Mouse (Mus musculus) ES-Bruce4 (cell line): ENCODE measurements at regions not wholly inside any gene's neighbourhood (a gene's known extent, or its start where the extent isn't known, plus 50 kb on each side); places are given as distances from the start of the nearest gene placed in this dataset.

Experiments used
- CTCF ChIP-seq: IDR thresholded peaks from one replicate; pipeline ENCODE4 v1.8.1; 2011; ENCODE audit warnings: low read depth, low read length
- EP300 ChIP-seq: IDR thresholded peaks from 2 replicates; pipeline ENCODE4 v1.6.1; 2011; ENCODE audit warnings: low read depth, low read length; ENCODE audit not compliant: insufficient read depth
- POLR2A ChIP-seq: IDR thresholded peaks from one replicate; pipeline ENCODE4 v1.8.1; 2011; ENCODE audit warnings: low read length; ENCODE audit not compliant: insufficient read depth

DNA sequence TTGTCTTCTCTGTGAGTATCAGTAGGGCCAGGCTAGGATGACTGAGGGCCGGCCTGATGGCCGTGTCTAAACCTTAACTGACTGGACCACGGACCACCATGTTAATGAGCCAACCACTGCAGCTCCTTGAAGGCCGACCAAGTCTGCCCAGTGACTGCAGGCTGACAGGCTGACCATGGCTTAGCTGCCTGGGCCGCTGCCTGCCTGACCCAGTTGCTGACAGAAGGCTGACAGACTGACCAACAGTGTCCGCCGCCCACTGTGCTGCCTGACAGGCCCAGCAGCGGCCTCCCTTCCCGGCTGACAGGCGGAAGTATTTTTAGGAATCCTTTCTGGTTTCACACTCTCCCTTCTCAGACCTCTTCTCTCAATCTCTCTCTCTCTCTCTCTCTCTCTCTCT is 124.3 kb upstream of the Pcbd1 start:
- TF ChIP-seq CTCF (no peak), EP300 (no peak), POLR2A (no peak)
